Mouse (Mus musculus) layer of hippocampus, postnatal 10 days (tissue): ENCODE measurements around the gene Npepl1. TPM values are rescaled to one million over a fixed set of nuclear protein-coding genes. Genes with fewer than 3 reads are reported as not detected.

Experiments used
- total RNA-seq, 2 experiments: library from RNA; stranded (reverse); gene quantifications; 2 replicates each; pipeline ENCODE4 v1.2.3; 2021

Npepl1 gene
- total RNA-seq, 2 experiments from 2014 or later = 15.3 to 17.9 TPM

Other genes starting within 250 kb of the Npepl1 start
- 10 to 100 TPM; 40.2 to 42.7 TPM for gene Stx16, start 34.0 kb upstream of the Npepl1 start, total RNA-seq
- 1,000 to 10,000 TPM; 1,824 to 1,870 TPM for gene Gnas, start 174.0 kb downstream of the Npepl1 start, total RNA-seq
- 1 to 10 TPM; 1.3 to 1.9 TPM for gene Gm20721, start 236.4 kb downstream of the Npepl1 start, total RNA-seq